Mouse (Mus musculus) liver, embryonic 14 days (tissue): ENCODE measurements around the gene Hist1h2an. TPM values are rescaled to one million over a fixed set of nuclear protein-coding genes. Genes with fewer than 3 reads are reported as not detected.

Source experiments
- polyA plus RNA-seq: library from polyadenylated mRNA; depleted of rRNA; stranded (reverse); fragments of >200 nt; gene quantifications from 2 replicates; pipeline ENCODE4 v1.2.3, GENCODE M21; 2012; rRNA removed

The Hist1h2an gene
- 10.0 and 11.5 TPM in 2 replicates for polyA plus RNA-seq

DNA sequence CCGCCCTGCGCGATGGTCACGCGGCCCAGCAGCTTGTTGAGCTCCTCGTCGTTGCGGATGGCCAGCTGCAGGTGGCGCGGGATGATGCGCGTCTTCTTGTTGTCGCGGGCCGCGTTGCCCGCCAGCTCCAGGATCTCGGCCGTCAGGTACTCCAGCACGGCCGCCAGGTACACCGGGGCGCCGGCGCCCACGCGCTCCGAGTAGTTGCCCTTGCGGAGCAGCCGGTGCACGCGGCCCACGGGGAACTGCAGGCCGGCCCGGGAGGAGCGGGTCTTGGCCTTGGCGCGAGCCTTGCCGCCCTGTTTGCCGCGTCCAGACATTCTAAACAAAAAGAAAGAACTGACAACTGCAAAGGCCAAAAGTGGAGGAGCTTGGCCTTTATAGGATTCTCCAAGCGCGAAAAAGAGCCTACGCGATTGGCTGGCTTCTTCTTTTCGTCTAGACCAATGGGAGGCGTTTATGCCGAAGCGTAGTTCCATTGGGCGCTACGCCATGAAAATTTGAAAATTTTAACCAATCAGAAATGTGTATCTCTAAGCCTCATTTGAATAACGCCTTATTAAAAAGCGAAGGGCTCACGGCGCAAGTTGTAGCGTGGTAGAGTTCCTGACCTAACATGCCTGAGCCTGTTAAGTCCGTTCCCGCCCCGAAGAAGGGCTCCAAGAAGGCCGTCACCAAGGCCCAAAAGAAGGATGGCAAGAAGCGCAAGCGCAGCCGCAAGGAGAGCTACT lies at the start of gene Hist1h2an, which contains the start of gene Hist1h2bp:
Hist1h2an (minus strand) TSS at position 320 of the 731 bp plus-strand sequence.
Hist1h2bp (plus strand) TSS at position 563 of the 731 bp plus-strand sequence.

DNA sequence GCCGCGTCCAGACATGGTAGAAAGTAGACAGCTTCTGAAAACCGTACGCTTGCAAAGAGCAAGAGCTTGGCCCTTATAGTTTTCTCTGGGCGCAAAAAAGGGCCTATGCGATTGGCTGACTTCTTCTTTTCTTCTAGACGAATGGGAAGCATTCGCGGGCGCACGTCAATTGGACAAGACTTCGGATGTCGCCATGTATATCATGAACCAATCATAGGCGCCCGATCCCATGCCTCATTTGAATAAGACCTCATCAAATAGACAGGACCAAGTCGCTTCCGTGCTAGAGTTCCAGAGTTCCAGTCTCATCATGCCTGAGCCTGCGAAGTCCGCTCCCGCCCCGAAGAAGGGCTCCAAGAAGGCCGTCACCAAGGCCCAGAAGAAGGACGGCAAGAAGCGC lies 46.4 kb upstream of the Hist1h2an start, which contains the start of the genes Hist1h2ap and Hist1h2br:
Hist1h2ap (minus strand) TSS at position 47 of the 400 bp plus-strand sequence.
Hist1h2br (plus strand) TSS at position 283 of the 400 bp plus-strand sequence.

DNA sequence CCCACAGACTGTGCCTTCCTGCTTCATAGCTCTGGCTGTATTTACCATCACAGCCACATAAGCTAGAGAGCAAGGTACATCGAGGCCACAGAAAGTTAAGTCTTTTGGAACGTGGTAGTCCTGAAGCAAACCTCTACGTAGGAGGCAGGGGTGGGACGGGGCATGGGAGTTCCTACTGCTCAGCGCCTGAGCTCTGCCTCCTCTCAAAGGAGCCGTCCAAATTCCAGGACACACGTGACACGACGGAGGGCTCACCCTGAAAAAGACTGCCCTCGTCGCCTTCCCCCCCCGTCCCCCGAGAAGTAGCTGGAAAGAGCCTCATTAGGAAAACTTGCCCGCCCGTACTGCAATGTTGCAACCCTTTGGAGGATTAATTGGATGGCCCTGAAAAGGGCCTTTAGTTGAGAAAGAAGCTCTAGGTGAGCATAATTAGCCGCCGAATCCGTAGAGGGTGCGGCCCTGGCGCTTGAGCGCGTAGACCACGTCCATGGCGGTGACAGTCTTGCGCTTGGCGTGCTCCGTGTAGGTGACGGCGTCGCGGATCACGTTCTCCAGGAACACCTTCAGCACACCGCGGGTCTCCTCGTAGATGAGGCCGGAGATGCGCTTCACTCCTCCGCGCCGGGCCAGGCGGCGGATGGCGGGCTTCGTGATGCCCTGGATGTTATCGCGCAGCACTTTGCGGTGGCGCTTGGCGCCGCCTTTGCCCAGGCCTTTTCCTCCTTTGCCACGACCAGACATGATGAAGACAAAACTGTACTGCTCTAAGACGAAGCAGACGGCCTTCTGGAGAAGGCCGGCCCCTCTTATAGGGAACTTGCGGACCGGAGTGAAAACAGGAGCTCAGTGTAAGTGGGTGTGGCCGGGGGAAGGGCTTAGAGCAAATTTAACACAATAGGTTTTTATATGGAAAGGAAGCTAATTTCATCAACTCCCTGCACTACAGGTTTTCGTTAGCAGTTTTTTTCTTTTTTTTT lies 44.7 kb upstream of the Hist1h2an start, which contains the start of gene Hist1h4n:
Hist1h4n (minus strand) TSS at position 779 of the 977 bp plus-strand sequence.

DNA sequence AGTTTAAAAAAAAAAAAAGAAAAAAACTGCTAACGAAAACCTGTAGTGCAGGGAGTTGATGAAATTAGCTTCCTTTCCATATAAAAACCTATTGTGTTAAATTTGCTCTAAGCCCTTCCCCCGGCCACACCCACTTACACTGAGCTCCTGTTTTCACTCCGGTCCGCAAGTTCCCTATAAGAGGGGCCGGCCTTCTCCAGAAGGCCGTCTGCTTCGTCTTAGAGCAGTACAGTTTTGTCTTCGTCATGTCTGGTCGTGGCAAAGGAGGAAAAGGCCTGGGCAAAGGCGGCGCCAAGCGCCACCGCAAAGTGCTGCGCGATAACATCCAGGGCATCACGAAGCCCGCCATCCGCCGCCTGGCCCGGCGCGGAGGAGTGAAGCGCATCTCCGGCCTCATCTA lies 24.5 kb upstream of the Hist1h2an start, which contains the start of gene Hist1h4m:
Hist1h4m (plus strand) TSS at position 208 of the 400 bp plus-strand sequence.

DNA sequence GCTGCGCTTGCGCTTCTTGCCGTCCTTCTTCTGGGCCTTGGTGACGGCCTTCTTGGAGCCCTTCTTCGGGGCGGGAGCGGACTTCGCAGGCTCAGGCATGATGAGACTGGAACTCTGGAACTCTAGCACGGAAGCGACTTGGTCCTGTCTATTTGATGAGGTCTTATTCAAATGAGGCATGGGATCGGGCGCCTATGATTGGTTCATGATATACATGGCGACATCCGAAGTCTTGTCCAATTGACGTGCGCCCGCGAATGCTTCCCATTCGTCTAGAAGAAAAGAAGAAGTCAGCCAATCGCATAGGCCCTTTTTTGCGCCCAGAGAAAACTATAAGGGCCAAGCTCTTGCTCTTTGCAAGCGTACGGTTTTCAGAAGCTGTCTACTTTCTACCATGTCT lies 23.1 kb upstream of the Hist1h2an start, which contains the start of the genes Hist1h2bq and Hist1h2ao:
Hist1h2bq (minus strand) TSS at position 125 of the 400 bp plus-strand sequence.
Hist1h2ao (plus strand) TSS at position 393 of the 400 bp plus-strand sequence.

DNA sequence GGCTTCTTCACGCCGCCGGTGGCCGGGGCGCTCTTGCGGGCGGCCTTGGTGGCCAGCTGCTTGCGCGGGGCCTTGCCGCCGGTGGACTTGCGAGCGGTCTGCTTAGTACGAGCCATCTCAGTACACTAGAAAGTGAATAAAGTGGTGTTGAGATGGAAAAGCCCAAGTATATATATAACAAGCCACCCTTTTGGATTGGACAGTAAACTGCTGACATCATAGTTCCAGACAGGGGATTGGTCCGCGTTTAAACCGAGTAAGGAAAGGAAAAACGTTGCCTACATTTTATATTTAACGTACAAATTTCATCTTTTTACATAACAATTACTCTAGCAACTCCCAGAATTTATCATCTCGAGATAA lies 3.8 kb downstream of the Hist1h2an start, which contains the start of gene Hist1h3i:
Hist1h3i (minus strand) TSS at position 116 of the 363 bp plus-strand sequence.

DNA sequence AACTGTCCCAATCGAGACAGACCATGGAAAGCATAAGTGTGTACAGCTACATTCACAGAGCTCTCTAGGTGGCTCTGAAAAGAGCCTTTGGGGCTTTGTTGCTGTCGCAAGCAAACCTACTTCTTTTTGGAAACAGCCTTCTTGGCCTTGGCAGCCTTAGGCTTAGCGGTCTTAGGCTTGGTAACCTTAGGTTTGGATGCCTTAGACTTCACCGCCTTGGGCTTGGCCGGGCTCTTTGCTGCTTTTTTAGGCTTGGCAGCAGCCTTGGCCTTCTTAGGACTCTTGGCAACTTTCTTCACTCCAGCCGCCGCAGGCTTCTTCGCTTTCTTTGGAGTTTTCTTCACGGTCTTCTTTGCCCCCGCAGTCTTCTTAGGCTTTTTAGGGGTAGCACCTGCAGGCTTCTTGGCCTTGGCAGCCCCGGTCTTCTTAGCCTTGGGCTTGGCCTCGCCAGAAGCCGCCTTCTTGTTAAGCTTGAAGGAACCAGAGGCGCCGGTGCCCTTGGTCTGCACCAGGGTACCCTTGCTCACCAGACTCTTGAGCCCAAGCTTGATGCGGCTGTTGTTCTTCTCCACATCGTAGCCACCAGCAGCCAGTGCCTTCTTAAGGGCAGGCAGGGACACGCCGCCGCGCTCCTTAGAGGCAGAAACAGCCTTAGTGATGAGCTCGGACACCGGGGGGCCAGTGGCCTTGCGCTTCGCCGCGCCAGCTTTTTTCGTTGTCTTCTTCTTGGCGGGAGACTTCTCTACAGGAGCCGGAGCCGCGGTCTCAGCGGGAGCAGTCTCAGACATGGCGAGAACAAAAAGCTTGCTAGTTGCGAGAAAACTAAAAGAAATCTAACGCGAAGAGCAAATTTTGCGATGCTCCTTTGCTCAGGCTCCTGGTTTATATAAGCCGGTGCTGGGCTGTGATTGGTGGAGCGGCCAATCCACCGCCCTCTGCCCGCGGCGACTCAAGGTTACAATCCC lies 7.0 kb downstream of the Hist1h2an start, which contains the start of gene Hist1h1b:
Hist1h1b (minus strand) TSS at position 859 of the 965 bp plus-strand sequence.

DNA sequence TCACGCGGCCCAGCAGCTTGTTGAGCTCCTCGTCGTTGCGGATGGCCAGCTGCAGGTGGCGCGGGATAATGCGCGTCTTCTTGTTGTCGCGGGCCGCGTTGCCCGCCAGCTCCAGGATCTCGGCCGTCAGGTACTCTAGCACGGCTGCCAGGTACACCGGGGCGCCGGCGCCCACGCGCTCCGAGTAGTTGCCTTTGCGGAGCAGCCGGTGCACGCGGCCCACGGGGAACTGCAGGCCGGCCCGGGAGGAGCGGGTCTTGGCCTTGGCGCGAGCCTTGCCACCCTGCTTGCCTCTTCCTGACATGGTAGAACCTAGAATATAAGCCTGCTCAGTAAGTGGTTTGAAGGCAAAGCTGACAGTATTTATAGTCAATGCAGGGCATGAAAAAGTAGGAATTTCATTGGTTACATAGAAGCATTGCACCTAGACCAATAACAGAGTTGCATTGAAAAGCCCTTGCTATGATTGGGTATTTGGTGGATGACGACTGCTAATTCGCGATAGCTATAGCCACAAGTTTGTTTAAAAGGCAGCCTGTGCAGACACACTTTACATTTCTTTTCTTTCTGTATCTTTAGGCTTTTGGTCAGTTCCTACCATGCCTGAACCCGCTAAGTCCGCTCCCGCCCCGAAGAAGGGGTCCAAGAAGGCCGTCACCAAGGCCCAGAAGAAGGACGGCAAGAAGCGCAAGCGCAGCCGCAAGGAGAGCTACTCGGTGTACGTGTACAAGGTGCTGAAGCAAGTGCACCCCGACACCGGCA lies 33.3 kb downstream of the Hist1h2an start, which contains the start of the genes Hist1h2ak and Hist1h2bn:
Hist1h2ak (minus strand) TSS at position 304 of the 762 bp plus-strand sequence.
Hist1h2bn (plus strand) TSS at position 600 of the 762 bp plus-strand sequence.

DNA sequence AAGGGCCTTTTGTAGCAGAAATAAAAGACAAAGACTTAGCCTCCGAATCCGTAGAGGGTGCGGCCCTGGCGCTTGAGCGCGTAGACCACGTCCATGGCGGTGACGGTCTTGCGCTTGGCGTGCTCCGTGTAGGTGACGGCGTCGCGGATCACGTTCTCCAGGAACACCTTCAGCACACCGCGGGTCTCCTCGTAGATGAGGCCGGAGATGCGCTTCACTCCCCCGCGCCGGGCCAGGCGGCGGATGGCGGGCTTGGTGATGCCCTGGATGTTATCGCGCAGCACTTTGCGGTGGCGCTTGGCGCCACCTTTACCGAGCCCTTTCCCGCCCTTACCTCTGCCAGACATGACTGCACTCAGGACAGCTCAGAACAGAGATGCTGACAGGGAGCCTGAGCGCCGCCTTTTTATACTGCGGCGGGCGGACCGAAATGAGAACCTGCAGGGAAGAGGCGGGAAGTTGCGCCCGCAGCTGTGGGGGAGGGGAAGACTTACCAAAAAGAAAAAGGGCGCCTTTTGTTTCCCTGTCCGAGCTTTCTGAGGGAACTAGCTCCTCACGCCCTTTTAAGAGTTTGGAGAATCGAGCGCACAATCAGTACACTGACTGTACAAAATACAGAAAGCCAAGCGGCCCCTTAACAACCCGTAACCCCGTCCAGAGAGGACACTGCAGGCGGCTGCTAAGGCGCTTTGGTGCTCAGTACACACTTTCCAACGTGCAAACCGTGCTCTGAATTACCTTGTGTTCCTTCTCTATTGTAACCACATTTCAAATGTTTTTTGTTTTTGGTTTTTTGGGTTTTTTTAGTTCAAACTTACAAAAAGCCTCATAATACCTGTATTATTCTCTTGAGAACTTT lies 36.6 kb downstream of the Hist1h2an start, which contains the start of gene Hist1h4k:
Hist1h4k (minus strand) TSS at position 347 of the 859 bp plus-strand sequence.

Other genes with a start within 250 kb of the Hist1h2an start
- gene Olfr1366, start 244.4 kb downstream of the Hist1h2an start, polyA plus RNA-seq, result not detected in 2 replicates
- gene Olfr1535, start 227.3 kb downstream of the Hist1h2an start, polyA plus RNA-seq, result not detected in 2 replicates
- not detected in 2 replicates for gene Olfr1364, start 205.5 kb downstream of the Hist1h2an start, polyA plus RNA-seq
- not detected in 2 replicates for gene Olfr1362, start 173.2 kb downstream of the Hist1h2an start, polyA plus RNA-seq
- not detected in 2 replicates for gene Olfr11, start 144.7 kb downstream of the Hist1h2an start, polyA plus RNA-seq
- not detected in 2 replicates for gene Olfr1361, start 123.8 kb downstream of the Hist1h2an start, polyA plus RNA-seq
- not detected in 2 replicates for gene Olfr1360, start 109.8 kb downstream of the Hist1h2an start, polyA plus RNA-seq
- not detected in 2 replicates for gene Olfr1359, start 89.1 kb downstream of the Hist1h2an start, polyA plus RNA-seq
- 14.6 and 15.9 TPM in 2 replicates for gene Hist1h2bl, start 71.1 kb downstream of the Hist1h2an start, polyA plus RNA-seq
- 6.1 and 8.0 TPM in 2 replicates for gene Hist1h2ai, start 70.8 kb downstream of the Hist1h2an start, polyA plus RNA-seq
- gene Hist1h3h, start 69.6 kb downstream of the Hist1h2an start, polyA plus RNA-seq, result 25.6 and 32.9 TPM in 2 replicates
- 17.9 and 18.0 TPM in 2 replicates for gene Hist1h2bm, start 65.2 kb downstream of the Hist1h2an start, polyA plus RNA-seq
- gene Hist1h4j, start 52.2 kb downstream of the Hist1h2an start, polyA plus RNA-seq, result 31.8 and 33.2 TPM in 2 replicates
- 30.3 and 35.2 TPM in 2 replicates for gene Hist1h4k, start 36.7 kb downstream of the Hist1h2an start, polyA plus RNA-seq
- gene Hist1h2ak, start 33.4 kb downstream of the Hist1h2an start, polyA plus RNA-seq, result 49.3 and 52.1 TPM in 2 replicates
- 15.9 and 19.2 TPM in 2 replicates for gene Hist1h2bn, start 33.1 kb downstream of the Hist1h2an start, polyA plus RNA-seq
- 9.7 and 11.9 TPM in 2 replicates for gene Hist1h1b, start 6.6 kb downstream of the Hist1h2an start, polyA plus RNA-seq
- 30.9 and 33.6 TPM in 2 replicates for gene Hist1h3i, start 3.8 kb downstream of the Hist1h2an start, polyA plus RNA-seq
- gene Hist1h2bp, start 243 bp upstream of the Hist1h2an start, polyA plus RNA-seq, result 2.1 and 3.0 TPM in 2 replicates
- 10.6 and 13.5 TPM in 2 replicates for gene Hist1h2bq, start 23.0 kb upstream of the Hist1h2an start, polyA plus RNA-seq
- 0.12 and 0.19 TPM in 2 replicates for gene Hist1h2ao, start 23.2 kb upstream of the Hist1h2an start, polyA plus RNA-seq
- not detected in 2 replicates for gene Hist1h4m, start 24.5 kb upstream of the Hist1h2an start, polyA plus RNA-seq
- 44.5 and 54.6 TPM in 2 replicates for gene Hist1h4n, start 45.0 kb upstream of the Hist1h2an start, polyA plus RNA-seq
- 78.6 and 88.4 TPM in 2 replicates for gene Hist1h2ap, start 46.3 kb upstream of the Hist1h2an start, polyA plus RNA-seq
- gene Hist1h2br, start 46.5 kb upstream of the Hist1h2an start, polyA plus RNA-seq, result 5.4 and 8.3 TPM in 2 replicates
- gene Zfp184, start 157.9 kb upstream of the Hist1h2an start, polyA plus RNA-seq, result 0.38 and 0.40 TPM in 2 replicates
- not detected in 2 replicates for gene Pom121l2, start 194.0 kb upstream of the Hist1h2an start, polyA plus RNA-seq
- gene Prss16, start 222.5 kb upstream of the Hist1h2an start, polyA plus RNA-seq, result 0.35 and 0.44 TPM in 2 replicates
- 4.6 and 8.3 TPM in 2 replicates for gene Hist1h2ah, start 248.3 kb upstream of the Hist1h2an start, polyA plus RNA-seq
- 16.6 and 17.0 TPM in 2 replicates for gene Hist1h2bk, start 248.7 kb upstream of the Hist1h2an start, polyA plus RNA-seq